Mouse (Mus musculus): Measurements from ENCODE around the gene Lemd1.

GRCm38 (mm10) chr1:132188442-132189066, 2.7 kb upstream of the Lemd1 start:
- no peak for TF ChIP-seq POLR2A (IDR thresholded peaks at IDR 0.05; ENCODE audit: insufficient read depth, low read depth, low read length)
- no peak for TF ChIP-seq EP300 (IDR thresholded peaks at IDR 0.05; ENCODE audit: insufficient read depth, low read depth, low read length)
- no peak for TF ChIP-seq CTCF (IDR thresholded peaks at IDR 0.05)
